Mouse (Mus musculus): ENCODE results near the gene Mxi1. TPM values are rescaled to one million over a fixed set of nuclear protein-coding genes. Genes with fewer than 3 reads are reported as not detected.

The Mxi1 gene
- polyA plus RNA-seq, 1 experiment from 2014 or later: 50.7 TPM

DNA sequence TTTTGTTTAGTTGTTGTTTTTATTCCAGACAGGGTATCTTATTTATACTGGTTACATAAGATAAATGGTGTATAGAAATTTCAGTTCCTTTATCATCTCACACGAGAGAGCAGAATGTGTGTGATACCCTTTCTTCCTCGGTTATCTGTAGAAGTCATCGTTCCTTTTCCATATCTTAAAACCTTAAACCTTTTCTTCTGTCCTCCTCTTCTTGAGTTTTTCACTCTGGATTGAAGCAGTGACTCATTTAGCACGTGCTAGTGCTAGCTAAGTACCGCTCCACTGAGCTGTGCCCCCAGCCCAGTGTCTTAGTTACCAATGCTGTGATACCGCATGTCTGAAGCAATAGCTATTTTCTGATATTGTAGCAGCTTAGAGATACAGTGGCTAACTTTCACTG, 23.4 kb downstream of the Mxi1 start:
- Histone ChIP-seq H3K4me1 (replicated peaks) (peaks cover 17% of the 10 kb centered on the region), H3K9me3 (0 out of 2 replicates have a peak, but pooled peaks cover 6% of the 10 kb centered on the region), H3K27me3 (no peaks in the 10 kb centered on the region), H3K4me3 (replicated peaks) (no peak overlapping the region), H3K9ac (replicated peaks) (no peak overlapping the region), H3K4me2 (replicated peaks) (no peak overlapping the region), H3K27ac (no peak overlapping the region), H3K36me3 (peaks cover 50% of the 10 kb centered on the region)
- ATAC-seq: no peak
- 95% methylated on average over 6 of the region's 6 CpGs for WGBS

DNA sequence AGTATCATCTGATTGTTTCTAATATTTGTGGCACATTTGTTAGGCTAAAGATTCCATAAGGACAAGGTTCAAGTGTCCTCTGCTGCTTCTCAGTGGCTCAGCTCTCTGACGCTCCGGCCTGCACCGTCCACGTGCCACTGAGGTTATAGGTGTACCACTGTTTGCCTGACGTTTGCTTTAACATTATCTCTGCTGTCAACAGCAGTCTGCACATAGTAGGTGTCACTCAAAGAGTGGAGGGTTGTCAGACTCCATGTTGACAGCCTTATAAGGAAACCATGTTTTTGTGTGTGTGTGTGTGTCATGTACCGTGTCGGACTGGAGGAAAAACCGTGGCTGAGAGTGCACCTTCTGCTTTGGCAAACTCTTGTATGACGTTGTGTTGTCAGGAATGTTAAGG, 24.9 kb downstream of the Mxi1 start:
- ATAC-seq: no peak
- peaks cover 52% of the 10 kb centered on the region for H3K36me3 ChIP-seq
- no peak overlapping the region for H3K27ac ChIP-seq
- no peaks in the 10 kb centered on the region for H3K27me3 ChIP-seq
- 0 out of 2 replicates have a peak, but pooled peaks cover 6% of the 10 kb centered on the region for H3K9me3 ChIP-seq
- H3K9ac ChIP-seq (replicated peaks): no peak overlapping the region
- 94% methylated on average over 9 of the region's 9 CpGs for WGBS
- peaks cover 15% of the 10 kb centered on the region for H3K4me1 ChIP-seq (replicated peaks)
- H3K4me3 ChIP-seq (replicated peaks): no peak overlapping the region
- no peak overlapping the region for H3K4me2 ChIP-seq (replicated peaks)

- no peak overlapping the region for H3K27ac ChIP-seq
- no peak overlapping the region for H3K4me3 ChIP-seq (replicated peaks)
- H3K27me3 ChIP-seq: no peaks in the 10 kb centered on the region
- H3K4me1 ChIP-seq (replicated peaks): peaks cover 30% of the 10 kb centered on the region
- WGBS: 29% methylated on average over 6 of the region's 6 CpGs
- H3K9me3 ChIP-seq: 0 out of 2 replicates have a peak, but pooled peaks cover 4% of the 10 kb centered on the region
- H3K36me3 ChIP-seq: peaks cover 25% of the 10 kb centered on the region
- no peak for ATAC-seq
- no peak overlapping the region for H3K9ac ChIP-seq (replicated peaks)
- no peak overlapping the region for H3K4me2 ChIP-seq (replicated peaks)
Observed at GRCm38 (mm10) chr19:53340423-53340822, 30.1 kb downstream of the Mxi1 start.

DNA sequence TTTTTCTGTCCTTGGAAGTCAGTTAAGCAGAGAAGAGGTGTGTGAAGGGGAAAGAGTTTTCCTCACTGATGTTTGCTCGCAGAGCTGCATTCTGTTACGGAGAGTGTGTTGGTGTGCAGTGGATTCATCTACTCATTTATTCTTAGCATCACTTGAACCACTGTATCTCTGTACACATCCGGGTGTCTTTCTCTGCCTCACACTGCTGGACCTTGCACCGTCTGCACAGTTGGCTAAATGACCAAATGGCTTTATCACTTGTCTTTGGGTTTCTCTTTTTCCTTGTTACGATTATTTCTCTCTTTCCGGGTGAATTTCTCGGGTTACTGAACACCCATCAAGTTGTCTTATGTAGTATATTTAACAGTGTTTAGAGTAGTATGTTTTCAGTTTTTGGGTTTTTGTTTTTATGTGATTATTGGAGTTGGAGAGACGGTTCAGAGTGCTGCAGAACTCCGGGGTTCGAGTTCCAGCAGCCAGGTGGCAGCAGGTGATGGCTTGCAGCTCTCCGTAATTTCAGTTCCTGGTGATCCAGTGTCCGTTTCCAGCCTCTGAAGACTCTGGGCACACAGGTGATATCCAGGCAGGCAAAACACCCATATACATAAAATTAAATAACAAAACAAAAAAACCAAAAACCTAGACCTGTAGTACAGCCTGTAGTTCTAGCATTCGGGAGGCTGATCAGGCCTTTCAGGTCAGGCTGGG, 33.0 kb downstream of the Mxi1 start:
- 94% methylated on average over 13 of the region's 13 CpGs for WGBS
- H3K4me2 ChIP-seq (replicated peaks): no peak overlapping the region
- H3K36me3 ChIP-seq: peaks cover 12% of the 10 kb centered on the region
- ATAC-seq: no peak
- H3K4me3 ChIP-seq (replicated peaks): no peak overlapping the region
- H3K4me1 ChIP-seq (replicated peaks): peaks cover 31% of the 10 kb centered on the region
- no peak overlapping the region for H3K9ac ChIP-seq (replicated peaks)
- no peaks in the 10 kb centered on the region for H3K27me3 ChIP-seq
- no peaks in the 10 kb centered on the region for H3K9me3 ChIP-seq
- no peak overlapping the region for H3K27ac ChIP-seq

GRCm38 (mm10) chr19:53344062-53344461, 33.7 kb downstream of the Mxi1 start:
- WGBS: 81% methylated on average over 16 of the region's 16 CpGs
- Histone ChIP-seq H3K4me2 (replicated peaks) (no peak overlapping the region), H3K9me3 (no peaks in the 10 kb centered on the region), H3K27me3 (no peaks in the 10 kb centered on the region), H3K9ac (replicated peaks) (no peak overlapping the region), H3K36me3 (peaks cover 8% of the 10 kb centered on the region), H3K4me3 (replicated peaks) (no peak overlapping the region), H3K4me1 (replicated peaks) (peaks cover 31% of the 10 kb centered on the region), H3K27ac (no peak overlapping the region)
- ATAC-seq: no peak

GRCm38 (mm10) chr19:53345766-53346165, 35.4 kb downstream of the Mxi1 start:
- H3K9me3 ChIP-seq: no peaks in the 10 kb centered on the region
- no peak overlapping the region for H3K27ac ChIP-seq
- peaks cover 10% of the 10 kb centered on the region for H3K36me3 ChIP-seq
- peaks cover 22% of the 10 kb centered on the region for H3K4me1 ChIP-seq (replicated peaks)
- no peaks in the 10 kb centered on the region for H3K27me3 ChIP-seq
- WGBS: 88% methylated on average over 14 of the region's 14 CpGs
- no peak overlapping the region for H3K4me3 ChIP-seq (replicated peaks)
- no peak for ATAC-seq
- H3K4me2 ChIP-seq (replicated peaks): no peak overlapping the region
- no peak overlapping the region for H3K9ac ChIP-seq (replicated peaks)

DNA sequence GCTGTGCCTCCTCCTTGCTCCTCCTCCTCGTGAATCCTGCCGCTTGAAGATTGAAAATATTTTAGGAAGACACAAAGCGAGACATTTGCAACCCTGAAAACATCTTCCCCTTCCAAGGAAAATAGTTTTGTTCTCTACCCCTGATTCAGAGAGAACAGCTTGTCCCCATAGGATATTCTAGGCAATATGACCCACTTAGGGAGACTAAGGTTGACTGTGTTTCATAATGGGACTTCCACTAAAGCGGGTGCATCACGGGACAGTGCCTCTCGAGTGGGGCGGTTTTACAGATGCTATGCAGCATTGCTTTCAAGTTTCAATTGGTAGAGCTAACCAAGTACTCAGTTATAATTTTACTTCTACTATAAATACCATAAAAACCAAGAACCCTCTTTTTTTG, 43.5 kb downstream of the Mxi1 start:
- WGBS: 90% methylated on average over 7 of the region's 7 CpGs
- Histone ChIP-seq H3K27ac (no peak overlapping the region), H3K36me3 (peaks cover 22% of the 10 kb centered on the region), H3K4me1 (replicated peaks) (peaks cover 10% of the 10 kb centered on the region; the same call in 1 of the 2 replicates), H3K9ac (replicated peaks) (no peak overlapping the region), H3K4me2 (replicated peaks) (no peak overlapping the region), H3K4me3 (replicated peaks) (no peak overlapping the region), H3K9me3 (no peaks in the 10 kb centered on the region), H3K27me3 (no peaks in the 10 kb centered on the region)
- no peak for ATAC-seq

DNA sequence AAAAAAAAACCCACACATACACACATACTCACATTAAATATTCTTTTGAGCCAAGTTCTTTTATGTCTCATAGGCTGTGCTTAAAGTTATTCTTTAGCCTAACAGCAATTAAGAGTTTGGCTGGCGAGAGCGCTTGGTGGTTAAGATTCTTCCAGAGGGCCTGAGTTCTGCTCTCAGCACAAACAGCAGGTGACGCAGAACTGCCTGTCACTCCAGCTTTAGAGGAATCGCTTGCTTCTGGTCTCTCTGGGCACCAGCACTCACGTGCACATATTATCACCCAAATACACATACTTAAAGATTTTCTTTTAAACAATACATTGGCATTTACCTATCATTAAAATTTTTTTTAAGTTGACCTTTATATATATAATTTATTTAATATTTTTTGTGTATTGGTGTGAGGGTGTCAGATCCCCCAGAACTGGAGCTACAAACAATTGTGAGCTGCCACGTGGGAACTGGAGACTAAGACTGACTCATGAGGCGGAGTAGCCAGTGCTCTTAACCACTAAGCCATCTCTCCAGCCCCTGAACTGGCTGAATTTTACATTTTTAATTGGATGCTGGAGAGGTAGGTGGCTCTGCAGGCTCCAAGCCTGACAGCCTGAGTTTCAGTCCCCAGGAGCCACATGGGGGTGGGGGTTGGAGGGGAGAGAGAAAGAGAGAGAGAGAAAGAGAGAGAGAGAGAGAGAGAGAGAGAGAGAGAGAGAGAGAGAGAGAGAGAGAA, 44.1 kb downstream of the Mxi1 start:
- Histone ChIP-seq H3K4me1 (replicated peaks) (peaks cover 14% of the 10 kb centered on the region), H3K27me3 (no peaks in the 10 kb centered on the region), H3K27ac (no peak overlapping the region), H3K4me2 (replicated peaks) (no peak overlapping the region), H3K4me3 (replicated peaks) (no peak overlapping the region), H3K9me3 (no peaks in the 10 kb centered on the region), H3K9ac (replicated peaks) (no peak overlapping the region), H3K36me3 (peaks cover 22% of the 10 kb centered on the region)
- 72% methylated on average over 7 of the region's 7 CpGs for WGBS
- no peak for ATAC-seq

DNA sequence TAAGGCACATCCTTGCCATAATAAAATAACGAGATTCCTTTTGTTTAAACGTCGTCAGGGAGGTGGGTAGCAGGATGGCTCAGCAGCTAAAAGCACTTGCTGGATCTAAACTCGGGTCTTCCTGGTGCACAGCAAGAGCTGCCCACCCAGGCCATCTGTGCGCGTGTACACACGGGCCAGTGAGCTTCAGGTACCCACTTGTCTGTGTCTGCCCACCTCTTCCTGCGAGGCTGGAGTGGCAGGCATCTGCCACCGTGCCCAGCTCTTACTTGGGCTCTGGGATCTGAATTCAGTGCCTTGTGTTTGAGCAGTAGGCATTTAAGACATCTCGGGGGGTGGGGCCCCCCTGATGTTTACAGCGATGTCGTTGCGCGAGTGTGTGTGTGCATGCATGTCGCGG, 44.7 kb downstream of the Mxi1 start:
- ATAC-seq: no peak
- no peaks in the 10 kb centered on the region for H3K27me3 ChIP-seq
- WGBS: 86% methylated on average over 16 of the region's 16 CpGs
- H3K9ac ChIP-seq (replicated peaks): no peak overlapping the region
- H3K4me3 ChIP-seq (replicated peaks): no peak overlapping the region
- no peak overlapping the region for H3K27ac ChIP-seq
- H3K4me1 ChIP-seq (replicated peaks): peaks cover 21% of the 10 kb centered on the region
- peaks cover 22% of the 10 kb centered on the region for H3K36me3 ChIP-seq
- H3K9me3 ChIP-seq: no peaks in the 10 kb centered on the region
- no peak overlapping the region for H3K4me2 ChIP-seq (replicated peaks)

- peak; percentile 79; the same call in 1 of the 2 replicates for ATAC-seq
- Histone ChIP-seq H3K36me3 (peaks cover 8% of the 10 kb centered on the region), H3K4me1 (replicated peaks) (peaks cover 31% of the 10 kb centered on the region), H3K27ac (peak overlapping the region; percentile 74), H3K9ac (replicated peaks) (no peak overlapping the region), H3K4me2 (replicated peaks) (peak overlapping the region; percentile 28), H3K27me3 (no peaks in the 10 kb centered on the region), H3K4me3 (replicated peaks) (no peak overlapping the region), H3K9me3 (no peaks in the 10 kb centered on the region)
- WGBS: 51% methylated on average over 22 of the region's 22 CpGs
Observed at GRCm38 (mm10) chr19:53359160-53360033, 49.1 kb downstream of the Mxi1 start.

- Histone ChIP-seq H3K4me2 (replicated peaks) (0 out of 2 replicates have a peak overlapping the region, but pooled peaks have one; percentile 28), H3K27me3 (no peaks in the 10 kb centered on the region), H3K4me3 (replicated peaks) (no peak overlapping the region), H3K9me3 (no peaks in the 10 kb centered on the region), H3K36me3 (peaks cover 8% of the 10 kb centered on the region), H3K9ac (replicated peaks) (no peak overlapping the region), H3K4me1 (replicated peaks) (peaks cover 35% of the 10 kb centered on the region), H3K27ac (peak overlapping the region; percentile 74)
- peak; percentile 16; the same call in 1 of the 2 replicates for ATAC-seq
- 67% methylated on average over 8 of the region's 8 CpGs for WGBS
Observed at GRCm38 (mm10) chr19:53360265-53360958, 50.1 kb downstream of the Mxi1 start.
